Mouse (Mus musculus) myocyte (in vitro differentiated cells): ENCODE results near the gene Adprhl2.

Experiments
- CEBPB ChIP-seq: IDR thresholded peaks from 2 replicates; pipeline ENCODE4 v1.6.1; 2011; ENCODE audit warnings: mild to moderate bottlenecking, moderate library complexity; ENCODE audit not compliant: poor library complexity, insufficient read depth, severe bottlenecking
- E2F4 ChIP-seq: IDR thresholded peaks from one replicate; pipeline ENCODE4 v1.6.1; 2011; ENCODE audit warnings: mild to moderate bottlenecking, control low read depth, moderate library complexity; ENCODE audit not compliant: insufficient read depth
- MAX ChIP-seq: IDR thresholded peaks from one replicate; pipeline ENCODE4 v1.6.1; 2011; ENCODE audit warnings: low read depth, mild to moderate bottlenecking, control low read depth
- MYOG ChIP-seq, 3 experiments: IDR thresholded peaks; one replicate each; pipeline ENCODE4 v1.6.1; 2011; ENCODE audit warnings: control low read depth in 2 of 3, low read depth in 2 of 3, mild to moderate bottlenecking in 2 of 3; ENCODE audit not compliant: insufficient read length in 2 of 3, control insufficient read depth in 1 of 3, insufficient read depth in 1 of 3
- POLR2A ChIP-seq: IDR thresholded peaks from one replicate; pipeline ENCODE4 v1.6.1; 2011; ENCODE audit warnings: low read depth, mild to moderate bottlenecking, control low read depth, moderate library complexity; ENCODE audit not compliant: insufficient read length
- POLR2AphosphoS2 ChIP-seq: IDR thresholded peaks from one replicate; pipeline ENCODE4 v1.6.1; 2011; ENCODE audit warnings: low read depth, control low read depth; ENCODE audit not compliant: insufficient read length
- REST ChIP-seq: IDR thresholded peaks from one replicate; pipeline ENCODE4 v1.6.1; 2011; ENCODE audit warnings: mild to moderate bottlenecking, control low read depth, moderate library complexity; ENCODE audit not compliant: insufficient read depth, insufficient read length
- SRF ChIP-seq: IDR thresholded peaks from one replicate; pipeline ENCODE4 v1.6.1; 2011; ENCODE audit warnings: low read depth; ENCODE audit not compliant: control insufficient read depth, insufficient read length
- TCF12 ChIP-seq: IDR thresholded peaks from one replicate; pipeline ENCODE4 v1.6.1; 2011; ENCODE audit warnings: mild to moderate bottlenecking, control low read depth; ENCODE audit not compliant: poor library complexity, insufficient read depth, severe bottlenecking
- TCF3 ChIP-seq: IDR thresholded peaks from one replicate; pipeline ENCODE4 v1.6.1; 2011; ENCODE audit warnings: low read depth, control low read depth; ENCODE audit not compliant: insufficient read length
- USF1 ChIP-seq: IDR thresholded peaks from one replicate; pipeline ENCODE4 v1.6.1; 2011; ENCODE audit warnings: low read depth, mild to moderate bottlenecking, control low read depth, moderate library complexity

GRCm38 (mm10) chr4:126306058-126306457, 15.4 kb downstream of the Adprhl2 start:
- TF ChIP-seq E2F4, result no peak
- no peak for TF ChIP-seq TCF12
- TF ChIP-seq MYOG (IDR thresholded peaks at IDR 0.05; ENCODE audit: control insufficient read depth in 1 of 3, insufficient read depth in 1 of 3, insufficient read length in 2 of 3, low read depth in 2 of 3), result no peak
- no peak for TF ChIP-seq POLR2A
- TF ChIP-seq USF1, result no peak
- no peak for TF ChIP-seq SRF
- no peak for TF ChIP-seq MAX
- no peak for TF ChIP-seq TCF3
- TF ChIP-seq POLR2AphosphoS2, result no peak
- TF ChIP-seq REST, result no peak
- no peak for TF ChIP-seq CEBPB
